Mouse (Mus musculus): ENCODE results near the gene Tvp23b.

Tvp23b gene

DNA sequence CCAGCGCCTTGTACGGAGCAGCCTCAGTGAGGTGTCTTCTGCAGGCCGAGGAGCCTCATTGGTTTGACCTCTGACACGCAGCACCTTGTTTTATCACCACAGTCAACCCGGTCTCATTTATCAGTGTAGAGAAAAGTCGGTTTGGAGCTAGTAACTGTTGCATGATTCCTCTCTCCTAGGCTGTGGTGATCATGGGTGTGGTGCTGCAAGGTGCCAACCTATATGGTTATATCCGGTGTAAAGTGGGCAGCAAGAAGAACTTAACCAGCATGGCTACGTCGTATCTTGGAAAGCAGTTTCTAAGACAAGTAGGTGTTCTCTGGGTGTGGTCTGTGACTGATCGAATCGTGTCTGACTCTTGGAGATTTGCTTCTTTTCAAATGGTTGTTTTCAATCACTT lies 12.5 kb downstream of the Tvp23b start:
- DNase-seq (ENCODE audit: low read depth, low spot score): no peak

GRCm38 (mm10) chr11:62901699-62902323 lies 22.6 kb downstream of the Tvp23b start:
- peak; percentile 81 for DNase-seq (ENCODE audit: low read depth, low spot score)

DNA sequence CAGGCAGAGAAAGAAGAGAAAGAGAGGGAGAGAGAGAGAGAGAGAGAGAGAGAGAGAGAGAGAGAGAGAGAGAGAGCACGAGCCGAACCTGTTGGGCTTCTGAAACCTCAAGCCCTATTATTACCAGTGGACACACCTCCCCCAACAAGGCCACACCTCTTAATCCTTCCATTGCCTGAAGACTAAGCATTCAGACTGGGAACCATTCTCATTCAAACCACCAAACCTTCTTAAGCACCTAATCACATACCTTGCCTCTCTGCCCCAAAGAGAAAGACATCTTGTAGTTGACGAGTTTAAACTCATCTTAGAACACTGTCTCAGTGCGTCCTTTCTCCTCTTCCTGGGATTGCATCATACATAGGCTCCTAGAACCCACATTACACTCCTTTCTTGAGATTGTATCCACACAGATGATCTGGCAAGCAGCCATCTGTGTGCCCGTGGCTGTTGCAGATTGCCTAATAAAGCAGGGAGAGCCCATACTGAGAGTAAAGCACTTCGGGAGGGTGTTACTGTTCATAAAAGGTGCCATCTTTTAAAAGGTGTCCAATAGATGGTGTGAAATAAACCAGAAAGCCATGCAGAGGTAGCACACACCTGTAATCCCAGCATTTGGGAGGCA lies 24.7 kb downstream of the Tvp23b start:
- DNase-seq (ENCODE audit: low read depth, low spot score): peak; percentile 80

- DNase-seq (ENCODE audit: low read depth, low spot score): peak; percentile 50
These were observed 30.6 kb downstream of the Tvp23b start for GRCm38 (mm10) chr11:62909720-62910306.

- DNase-seq (ENCODE audit: low read depth, low spot score): no peak
These were observed 32.1 kb downstream of the Tvp23b start for GRCm38 (mm10) chr11:62911362-62911761.

DNA sequence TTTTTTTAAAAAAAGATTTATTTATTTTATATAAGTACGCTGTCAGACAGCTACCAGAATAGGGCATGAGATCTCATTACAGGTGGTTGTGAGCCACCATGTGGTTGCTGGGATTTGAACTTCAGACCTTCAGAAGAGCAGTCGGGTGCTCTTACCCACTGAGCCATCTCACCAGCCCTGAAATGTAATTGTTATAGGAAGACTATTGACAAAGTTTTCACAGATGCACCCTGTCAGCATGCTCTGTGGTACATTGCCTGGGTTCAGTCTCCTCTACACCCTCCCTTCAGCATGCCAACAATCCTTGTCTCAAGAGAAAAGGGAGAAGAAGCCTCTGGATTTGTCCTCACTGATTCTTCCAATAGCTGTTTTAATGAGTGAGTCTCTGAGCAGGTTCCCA lies 33.9 kb downstream of the Tvp23b start:
- DNase-seq (ENCODE audit: low read depth, low spot score): no peak

DNA sequence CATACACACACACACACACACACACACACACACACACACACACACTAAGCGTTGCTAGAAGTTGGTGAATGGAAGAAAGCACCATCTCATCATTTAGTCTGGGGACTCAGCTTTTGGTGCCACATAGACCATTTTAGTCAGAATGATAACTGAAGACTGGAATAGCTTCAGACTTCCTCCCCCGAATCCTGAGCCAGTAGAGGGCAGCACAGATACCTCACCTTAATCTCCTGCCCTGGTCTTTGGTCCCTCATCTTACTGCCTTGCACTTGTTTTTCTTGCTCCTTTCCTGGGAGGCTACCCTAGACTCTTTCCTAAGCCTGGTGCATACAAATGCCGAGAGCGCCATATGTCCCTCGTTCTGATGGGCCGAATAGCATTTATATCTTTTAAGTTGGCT lies 35.3 kb downstream of the Tvp23b start:
- DNase-seq (ENCODE audit: low read depth, low spot score): peak; percentile 54

DNA sequence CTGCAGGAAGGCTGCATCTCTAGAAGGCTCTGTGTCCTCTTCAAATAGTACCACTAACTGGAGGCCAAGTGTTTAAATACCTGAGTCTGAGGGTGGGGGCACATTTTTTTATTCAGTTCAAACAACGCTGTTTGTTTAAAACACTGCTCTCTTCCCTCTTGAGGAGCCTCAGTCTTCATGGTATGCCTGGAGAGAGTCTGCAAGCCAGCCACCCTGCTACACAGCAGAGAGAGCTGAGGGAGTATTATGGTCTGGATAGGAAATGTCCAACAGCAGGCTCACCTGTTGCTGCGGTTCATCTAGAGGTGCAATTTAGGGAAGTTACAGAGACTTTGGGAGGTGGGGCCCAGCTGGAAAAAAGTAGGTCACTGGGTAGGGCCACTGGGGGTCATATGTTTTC lies 36.2 kb downstream of the Tvp23b start:
- DNase-seq (ENCODE audit: low read depth, low spot score): no peak

- DNase-seq (ENCODE audit: low read depth, low spot score): no peak
These were observed 37.5 kb downstream of the Tvp23b start for GRCm38 (mm10) chr11:62916765-62917164.

GRCm38 (mm10) chr11:62919946-62920742 lies 40.9 kb downstream of the Tvp23b start:
- no peak for DNase-seq (ENCODE audit: low read depth, low spot score)

DNA sequence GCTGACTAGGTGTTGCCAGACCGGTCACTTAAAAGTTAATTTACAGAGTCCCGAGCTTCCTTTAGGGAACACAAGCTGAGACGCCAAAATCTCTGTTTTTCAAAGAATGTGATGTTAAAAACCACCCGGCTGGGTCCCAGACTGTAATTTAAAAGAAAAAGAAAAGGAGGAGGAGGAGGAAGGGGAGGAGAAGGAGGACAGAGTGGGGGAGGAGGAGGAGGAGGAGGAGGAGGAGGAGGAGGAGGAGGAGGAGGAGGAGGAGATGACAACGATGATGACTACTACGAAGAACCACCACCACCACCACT lies 41.4 kb downstream of the Tvp23b start:
- no peak for DNase-seq (ENCODE audit: low read depth, low spot score)

GRCm38 (mm10) chr11:62921052-62921977 lies 42.1 kb downstream of the Tvp23b start:
- DNase-seq (ENCODE audit: low read depth, low spot score): peak; percentile 93

GRCm38 (mm10) chr11:62924091-62924761 lies 45.0 kb downstream of the Tvp23b start:
- no peak for DNase-seq (ENCODE audit: low read depth, low spot score)

DNA sequence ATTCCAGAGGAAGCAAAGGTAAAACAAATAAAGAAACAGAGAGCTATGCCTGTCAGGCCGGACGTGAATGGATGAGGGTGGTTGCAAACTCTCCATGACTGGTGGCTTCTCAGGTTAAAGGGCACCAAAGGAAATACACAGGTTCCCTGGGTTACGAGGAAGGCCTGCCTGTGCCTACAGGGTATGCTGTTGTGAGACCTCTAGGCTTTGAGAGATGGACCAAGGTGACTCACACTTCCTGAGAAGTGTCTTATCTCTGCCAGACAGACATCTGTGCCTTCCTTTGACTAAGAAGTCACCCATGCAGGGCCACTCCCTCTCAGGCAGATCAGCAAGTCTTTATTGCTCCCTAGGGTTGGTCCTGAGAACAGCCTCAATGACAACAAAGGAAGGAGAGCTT lies 50.5 kb downstream of the Tvp23b start:
- DNase-seq (ENCODE audit: low read depth, low spot score): peak; percentile 46

- DNase-seq (ENCODE audit: low read depth, low spot score): no peak
These were observed 51.3 kb downstream of the Tvp23b start for GRCm38 (mm10) chr11:62930574-62930973.

DNA sequence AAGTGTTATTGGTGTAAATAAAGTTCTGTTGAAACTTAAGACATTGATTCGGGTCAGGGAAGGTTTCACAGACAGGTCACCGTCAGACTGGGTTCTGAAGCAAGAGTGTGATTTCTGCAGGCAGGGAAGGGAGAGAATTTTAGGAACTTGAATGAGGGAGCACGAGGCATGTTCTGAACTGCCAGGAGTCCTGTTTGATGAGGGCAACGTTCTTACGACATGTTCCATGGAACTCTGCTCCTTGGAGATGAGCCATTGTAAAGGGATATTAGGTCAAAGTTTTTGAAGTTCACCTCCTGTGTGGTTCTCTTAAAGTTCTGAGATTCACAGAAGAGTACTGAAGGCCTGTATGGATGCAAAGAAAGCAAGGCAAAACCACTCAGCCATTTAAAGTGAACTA lies 51.9 kb downstream of the Tvp23b start:
- DNase-seq (ENCODE audit: low read depth, low spot score): no peak

DNA sequence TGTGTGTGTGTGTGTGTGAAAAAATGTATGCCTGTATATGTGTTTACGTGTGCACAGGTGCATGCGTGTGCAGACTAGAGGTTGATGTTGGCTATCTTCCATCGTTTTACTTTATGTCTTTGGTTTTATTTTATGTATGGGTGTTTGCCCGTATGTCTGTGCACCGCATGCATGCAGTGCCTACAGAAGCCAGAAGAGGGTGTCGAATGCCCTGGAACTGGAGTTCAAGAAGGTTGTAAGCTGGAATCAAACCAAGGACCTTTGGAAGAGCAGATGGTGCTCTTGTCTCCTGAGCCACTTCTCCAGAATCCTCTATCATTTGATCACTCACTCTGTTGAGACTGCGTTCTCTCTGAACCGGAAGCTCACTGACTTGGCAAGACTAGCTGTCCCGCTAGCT lies 53.8 kb downstream of the Tvp23b start:
- peak; percentile 71 for DNase-seq (ENCODE audit: low read depth, low spot score)

DNA sequence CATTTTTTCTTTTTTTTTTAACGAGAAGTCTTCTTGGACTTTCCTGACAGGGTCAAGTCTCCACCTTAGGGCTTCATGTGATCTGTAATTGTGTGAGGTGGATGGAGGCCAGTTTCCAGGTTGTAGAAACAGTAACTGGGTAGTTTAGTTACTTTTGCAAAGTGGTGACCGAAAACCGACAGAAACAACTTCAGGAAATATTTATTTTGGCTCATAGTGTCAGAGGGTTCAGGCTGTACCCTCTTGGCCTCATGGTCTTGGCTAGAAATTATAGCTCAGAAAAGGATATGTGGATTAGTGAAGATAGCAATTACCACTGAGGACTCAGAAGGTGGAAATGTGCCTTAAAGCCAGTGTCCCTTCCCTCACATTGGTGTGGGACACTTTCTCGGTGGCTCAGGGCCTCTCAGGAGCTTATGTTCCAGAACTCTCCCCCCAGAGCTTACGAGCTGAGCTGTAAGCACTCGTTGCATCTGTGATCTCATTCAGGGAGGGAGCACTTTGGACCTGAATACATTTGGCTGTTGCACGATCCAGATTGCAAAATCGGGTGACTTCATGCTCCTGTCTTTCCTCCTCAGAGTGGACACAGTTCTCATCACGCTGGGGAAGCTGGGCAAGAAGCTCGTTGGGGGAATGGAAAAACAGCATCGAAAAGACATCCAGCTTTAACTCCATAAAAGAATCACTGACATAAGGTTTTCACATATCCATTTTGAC lies 55.7 kb downstream of the Tvp23b start:
- no peak for DNase-seq (ENCODE audit: low read depth, low spot score)

DNA sequence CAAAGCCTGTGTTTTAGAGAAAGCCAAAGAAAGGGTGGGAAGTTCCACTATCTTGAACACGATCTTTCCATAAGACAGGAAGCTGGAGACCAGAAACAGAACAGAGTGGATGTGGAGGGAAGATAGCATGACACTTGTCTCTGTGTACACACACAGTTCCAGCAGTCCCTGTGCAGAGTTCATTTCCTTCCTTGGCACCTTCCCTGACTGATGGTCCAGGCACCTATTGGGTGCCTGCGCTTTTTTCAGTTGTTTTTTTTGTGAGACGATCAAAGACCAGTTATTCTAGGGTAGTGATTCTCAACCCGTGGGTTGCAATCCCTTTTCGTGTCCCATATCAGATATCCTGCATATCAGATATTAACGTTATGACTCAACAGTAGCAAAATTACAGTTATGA lies 58.7 kb downstream of the Tvp23b start:
- DNase-seq (ENCODE audit: low read depth, low spot score): no peak

DNA sequence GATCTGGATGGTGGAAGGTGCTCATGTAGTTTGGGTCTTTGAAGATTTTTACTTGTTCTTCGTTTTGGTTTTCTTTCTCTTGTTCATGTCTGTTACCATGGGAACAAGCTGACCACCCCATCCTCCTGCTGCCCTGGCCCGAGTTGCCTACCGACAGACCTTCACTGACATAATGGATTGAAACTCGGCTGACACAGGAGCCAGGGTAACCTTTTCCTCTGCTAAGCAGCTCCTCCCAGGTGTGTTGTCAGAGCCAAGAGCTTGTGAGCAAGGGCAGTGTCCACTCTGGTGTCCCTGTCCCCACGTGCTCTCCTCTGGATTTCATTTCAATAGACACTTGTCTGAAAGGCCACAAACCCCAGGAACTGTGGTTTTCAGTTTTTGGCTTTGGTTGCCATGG lies 59.7 kb downstream of the Tvp23b start:
- DNase-seq (ENCODE audit: low read depth, low spot score): no peak
